Mouse (Mus musculus) heart, embryonic 13.5 days (tissue): ENCODE data around the gene Cep57. TPM values are rescaled to one million over a fixed set of nuclear protein-coding genes. Genes with fewer than 3 reads are reported as not detected.

Experiments used
- ATAC-seq: fragments of 200-750 bp; cut with Nextera tagmentation; 2 replicates; pipeline ENCODE4 v1.8.0; 2017; ENCODE audit warnings: moderate TSS enrichment; ENCODE audit not compliant: insufficient number of reproducible peaks, low FRiP score, low TSS enrichment; ENCODE audit errors: extremely low read depth
- H3K27ac ChIP-seq: fragments of 300-500 bp; sonication (generic); replicated peaks from 2 replicates; pipeline ENCODE4 v1.5.1; 2015; ENCODE audit warnings: moderate library complexity, mild to moderate bottlenecking, inconsistent platforms
- H3K27me3 ChIP-seq: fragments of 300-500 bp; sonication (generic); replicated peaks from 2 replicates; pipeline ENCODE4 v1.6.1; 2015; ENCODE audit warnings: mild to moderate bottlenecking, inconsistent platforms
- H3K36me3 ChIP-seq: fragments of 300-500 bp; sonication (generic); 2 replicates; pipeline ENCODE4 v1.6.1; 2015; ENCODE audit warnings: mild to moderate bottlenecking, inconsistent platforms
- H3K4me1 ChIP-seq: fragments of 300-500 bp; sonication (generic); 2 replicates; pipeline ENCODE4 v1.6.1; 2015; ENCODE audit warnings: inconsistent platforms
- H3K4me2 ChIP-seq: fragments of 300-500 bp; sonication (generic); 2 replicates; pipeline ENCODE4 v1.6.1; 2015; ENCODE audit warnings: inconsistent platforms, mild to moderate bottlenecking, moderate library complexity
- H3K4me3 ChIP-seq: fragments of 300-500 bp; sonication (generic); 2 replicates; pipeline ENCODE4 v1.5.1; 2015; ENCODE audit warnings: moderate library complexity, mild to moderate bottlenecking, inconsistent platforms
- H3K9ac ChIP-seq: fragments of 300-500 bp; sonication (generic); 2 replicates; pipeline ENCODE4 v1.6.1; 2015; ENCODE audit warnings: inconsistent platforms, mild to moderate bottlenecking, moderate library complexity
- H3K9me3 ChIP-seq: fragments of 300-500 bp; sonication (generic); 2 replicates; pipeline ENCODE4 v1.6.1; 2016; ENCODE audit warnings: inconsistent platforms
- WGBS: fragments of 180-500 bp; shearing (Covaris S2); methylation state at CpG from one replicate; pipeline ENCODE4 v1.1.7; 2015; ENCODE audit warnings: mixed read lengths; 5-methylcytosine and 5-hydroxymethylcytosine counted together
- polyA plus RNA-seq: library from polyadenylated mRNA; unstranded; fragments of >200 nt; fragmentation: Nextera tagmentation; extraction: Ambion mirVana; gene quantifications from 2 replicates; pipeline ENCODE4 v1.2.1, GENCODE M21; 2015

Cep57 gene
- 36.8 and 37.4 TPM in 2 replicates for polyA plus RNA-seq

- H3K4me3 ChIP-seq = peak within 1 kb of the TSS; percentile 82
- peak; percentile 85 for ATAC-seq
- under 1% methylated on average over 44 of the region's 44 CpGs for WGBS
- H3K27me3 ChIP-seq = no peaks in the 10 kb centered on the region
- peak within 1 kb of the TSS; percentile 84 for H3K4me2 ChIP-seq
- H3K4me1 ChIP-seq = peaks cover 28% of the 10 kb centered on the region
- peaks cover 31% of the 10 kb centered on the region for H3K36me3 ChIP-seq
- H3K9me3 ChIP-seq = no peaks in the 10 kb centered on the region
- H3K9ac ChIP-seq = peak within 1 kb of the TSS; percentile 95
- peak within 1 kb of the TSS; percentile 99 for H3K27ac ChIP-seq
Observed at GRCm38 (mm10) chr9:13826832-13827405, at the start of gene Cep57. TSS of gene Cep57 (minus strand) at chr9:13827107.

GRCm38 (mm10) chr9:13875340-13875739 lies 48.4 kb upstream of the Cep57 start:
- no peak overlapping the region for H3K27ac ChIP-seq
- 40% methylated on average over 2 of the region's 2 CpGs for WGBS
- H3K4me2 ChIP-seq = no peak overlapping the region
- H3K36me3 ChIP-seq = no peaks in the 10 kb centered on the region
- ATAC-seq = no peak
- H3K9me3 ChIP-seq = no peaks in the 10 kb centered on the region
- 0 out of 2 replicates have a peak, but pooled peaks cover 5% of the 10 kb centered on the region for H3K4me1 ChIP-seq
- peaks cover 15% of the 10 kb centered on the region for H3K27me3 ChIP-seq
- no peak overlapping the region for H3K9ac ChIP-seq
- H3K4me3 ChIP-seq = no peak overlapping the region

GRCm38 (mm10) chr9:13874359-13874758 lies 47.5 kb upstream of the Cep57 start:
- H3K36me3 ChIP-seq = no peaks in the 10 kb centered on the region
- no peak overlapping the region for H3K27ac ChIP-seq
- no peak for ATAC-seq
- H3K27me3 ChIP-seq = peaks cover 12% of the 10 kb centered on the region
- H3K9me3 ChIP-seq = no peaks in the 10 kb centered on the region
- no peak overlapping the region for H3K9ac ChIP-seq
- 0 out of 2 replicates have a peak, but pooled peaks cover 5% of the 10 kb centered on the region for H3K4me1 ChIP-seq
- H3K4me2 ChIP-seq = no peak overlapping the region
- 37% methylated on average over 2 of the region's 2 CpGs for WGBS
- H3K4me3 ChIP-seq = no peak overlapping the region

GRCm38 (mm10) chr9:13871631-13872030 lies 44.7 kb upstream of the Cep57 start:
- Histone ChIP-seq H3K4me3 (no peak overlapping the region), H3K4me2 (no peak overlapping the region), H3K4me1 (0 out of 2 replicates have a peak, but pooled peaks cover 5% of the 10 kb centered on the region), H3K9me3 (no peaks in the 10 kb centered on the region), H3K9ac (no peak overlapping the region), H3K36me3 (no peaks in the 10 kb centered on the region), H3K27me3 (peaks cover 6% of the 10 kb centered on the region), H3K27ac (no peak overlapping the region)
- ATAC-seq = no peak
- 78% methylated on average over 7 of the region's 7 CpGs for WGBS

- 0 out of 2 replicates have a peak, but pooled peaks cover 5% of the 10 kb centered on the region for H3K4me1 ChIP-seq
- no peaks in the 10 kb centered on the region for H3K36me3 ChIP-seq
- H3K27ac ChIP-seq = no peak overlapping the region
- H3K27me3 ChIP-seq = no peaks in the 10 kb centered on the region
- no peak overlapping the region for H3K4me2 ChIP-seq
- no peaks in the 10 kb centered on the region for H3K9me3 ChIP-seq
- no peak overlapping the region for H3K9ac ChIP-seq
- H3K4me3 ChIP-seq = no peak overlapping the region
- WGBS = 55% methylated on average over 2 of the region's 2 CpGs
- no peak for ATAC-seq
Observed at GRCm38 (mm10) chr9:13867646-13868045, 40.7 kb upstream of the Cep57 start.

GRCm38 (mm10) chr9:13856777-13857176 lies 29.9 kb upstream of the Cep57 start:
- H3K4me2 ChIP-seq = no peak overlapping the region
- no peak overlapping the region for H3K27ac ChIP-seq
- no peaks in the 10 kb centered on the region for H3K4me1 ChIP-seq
- no peaks in the 10 kb centered on the region for H3K9me3 ChIP-seq
- 62% methylated on average over 4 of the region's 4 CpGs for WGBS
- no peak for ATAC-seq
- no peaks in the 10 kb centered on the region for H3K36me3 ChIP-seq
- 0 out of 2 replicates have a peak, but pooled peaks cover 5% of the 10 kb centered on the region for H3K27me3 ChIP-seq
- no peak overlapping the region for H3K9ac ChIP-seq
- no peak overlapping the region for H3K4me3 ChIP-seq

GRCm38 (mm10) chr9:13856247-13856646 lies 29.3 kb upstream of the Cep57 start:
- Histone ChIP-seq H3K4me3 (no peak overlapping the region), H3K4me2 (no peak overlapping the region), H3K4me1 (no peaks in the 10 kb centered on the region), H3K9ac (no peak overlapping the region), H3K27ac (no peak overlapping the region), H3K36me3 (no peaks in the 10 kb centered on the region), H3K9me3 (no peaks in the 10 kb centered on the region), H3K27me3 (0 out of 2 replicates have a peak, but pooled peaks cover 5% of the 10 kb centered on the region)
- 71% methylated on average over 1 of the region's 1 CpGs for WGBS
- ATAC-seq = no peak

- Histone ChIP-seq H3K4me3 (no peak overlapping the region), H3K36me3 (no peaks in the 10 kb centered on the region), H3K27ac (no peak overlapping the region), H3K9ac (no peak overlapping the region), H3K27me3 (0 out of 2 replicates have a peak, but pooled peaks cover 5% of the 10 kb centered on the region), H3K9me3 (no peaks in the 10 kb centered on the region), H3K4me2 (no peak overlapping the region), H3K4me1 (no peaks in the 10 kb centered on the region)
- ATAC-seq = no peak
- 57% methylated on average over 3 of the region's 3 CpGs for WGBS
Observed at GRCm38 (mm10) chr9:13853876-13854275, 27.0 kb upstream of the Cep57 start.

- Histone ChIP-seq H3K9ac (no peak overlapping the region), H3K9me3 (no peaks in the 10 kb centered on the region), H3K27me3 (no peaks in the 10 kb centered on the region), H3K27ac (no peak overlapping the region), H3K4me1 (no peaks in the 10 kb centered on the region), H3K36me3 (peaks cover 18% of the 10 kb centered on the region), H3K4me3 (no peak overlapping the region), H3K4me2 (no peak overlapping the region)
- ATAC-seq = no peak
- WGBS = 72% methylated on average over 10 of the region's 10 CpGs
Observed at GRCm38 (mm10) chr9:13848481-13849480, 21.9 kb upstream of the Cep57 start.

GRCm38 (mm10) chr9:13847591-13847990 lies 20.7 kb upstream of the Cep57 start:
- Histone ChIP-seq H3K4me2 (no peak overlapping the region), H3K27ac (no peak overlapping the region), H3K27me3 (no peaks in the 10 kb centered on the region), H3K4me3 (no peak overlapping the region), H3K36me3 (peaks cover 28% of the 10 kb centered on the region), H3K9ac (no peak overlapping the region), H3K9me3 (no peaks in the 10 kb centered on the region), H3K4me1 (no peaks in the 10 kb centered on the region)
- WGBS = 87% methylated on average over 3 of the region's 3 CpGs
- no peak for ATAC-seq

- no peak for ATAC-seq
- Histone ChIP-seq H3K9ac (no peak overlapping the region), H3K27me3 (no peaks in the 10 kb centered on the region), H3K4me2 (no peak overlapping the region), H3K4me1 (0 out of 2 replicates have a peak, but pooled peaks cover 3% of the 10 kb centered on the region), H3K27ac (no peak overlapping the region), H3K9me3 (no peaks in the 10 kb centered on the region), H3K36me3 (peaks cover 93% of the 10 kb centered on the region), H3K4me3 (no peak overlapping the region)
- WGBS = 48% methylated on average over 2 of the region's 2 CpGs
Observed at GRCm38 (mm10) chr9:13836726-13837125, 9.8 kb upstream of the Cep57 start.
